Mouse (Mus musculus) heart, embryonic 11.5 days (tissue): ENCODE data around the gene Runx2. TPM values are rescaled to one million over a fixed set of nuclear protein-coding genes. Genes with fewer than 3 reads are reported as not detected.

ENCODE experiments used
- ATAC-seq: fragments of 200-750 bp; cut with Nextera tagmentation; replicated peaks from 2 replicates; pipeline ENCODE4 v1.8.0; 2017; ENCODE audit warnings: moderate library complexity; ENCODE audit not compliant: insufficient number of reproducible peaks, low FRiP score, low TSS enrichment
- H3K27ac ChIP-seq: fragments of 300-500 bp; sonication (generic); 2 replicates; pipeline ENCODE4 v1.5.1; 2014; ENCODE audit warnings: mild to moderate bottlenecking, low read depth, low read length
- H3K27me3 ChIP-seq: fragments of 300-500 bp; sonication (generic); 2 replicates; pipeline ENCODE4 v1.6.1; 2014; ENCODE audit warnings: mild to moderate bottlenecking, low read length, mixed read lengths; ENCODE audit not compliant: control insufficient read depth, insufficient read depth
- H3K36me3 ChIP-seq: fragments of 300-500 bp; sonication (generic); 2 replicates; pipeline ENCODE4 v1.6.1; 2014; ENCODE audit warnings: mild to moderate bottlenecking, low read length, moderate library complexity, mixed read lengths; ENCODE audit not compliant: control insufficient read depth, insufficient read depth
- H3K4me1 ChIP-seq: fragments of 300-500 bp; sonication (generic); 2 replicates; pipeline ENCODE4 v1.6.1; 2014; ENCODE audit warnings: low read length; ENCODE audit not compliant: control insufficient read depth, insufficient read depth
- H3K4me2 ChIP-seq: fragments of 300-500 bp; sonication (generic); 2 replicates; pipeline ENCODE4 v1.6.1; 2014; ENCODE audit warnings: mild to moderate bottlenecking, moderate library complexity
- H3K4me3 ChIP-seq: fragments of 300-500 bp; sonication (generic); 2 replicates; pipeline ENCODE4 v1.5.1; 2014; ENCODE audit warnings: low read depth, low read length
- H3K9ac ChIP-seq: fragments of 300-500 bp; sonication (generic); 2 replicates; pipeline ENCODE4 v1.6.1; 2014; ENCODE audit warnings: mild to moderate bottlenecking, low read depth, low read length, moderate library complexity
- H3K9me3 ChIP-seq: fragments of 300-500 bp; sonication (generic); replicated peaks from 2 replicates; pipeline ENCODE4 v1.6.1; 2016; ENCODE audit warnings: low read length; ENCODE audit not compliant: control insufficient read depth
- WGBS: fragments of 180-500 bp; shearing (Covaris S2); extraction: QIAGEN DNeasy Blood & Tissue Kit; methylation state at CpG from one replicate; pipeline ENCODE4 v1.1.7; 2014; ENCODE audit not compliant: insufficient replicate concordance; 5-methylcytosine and 5-hydroxymethylcytosine counted together
- polyA plus RNA-seq: library from polyadenylated mRNA; unstranded; fragments of >200 nt; fragmentation: Nextera tagmentation; extraction: Ambion mirVana; gene quantifications from 2 replicates; pipeline ENCODE4 v1.2.1, GENCODE M21; 2014

Runx2 gene
- polyA plus RNA-seq, 1 experiment from 2014 or later, result 0.62 TPM

GRCm38 (mm10) chr17:44733544-44734310 is 80.9 kb downstream of the Runx2 start:
- 2% methylated on average over 23 of the region's 23 CpGs for WGBS
- peak overlapping the region; percentile 68 for H3K4me3 ChIP-seq
- peaks cover 15% of the 10 kb centered on the region for H3K4me1 ChIP-seq
- H3K9ac ChIP-seq, result no peak overlapping the region
- peaks cover 60% of the 10 kb centered on the region for H3K27me3 ChIP-seq
- H3K9me3 ChIP-seq, result no peaks in the 10 kb centered on the region
- H3K27ac ChIP-seq, result no peak overlapping the region
- H3K36me3 ChIP-seq, result no peaks in the 10 kb centered on the region
- ATAC-seq, result no peak
- H3K4me2 ChIP-seq, result peak overlapping the region; percentile 97

- no peak overlapping the region for H3K9ac ChIP-seq
- H3K4me1 ChIP-seq, result no peaks in the 10 kb centered on the region
- ATAC-seq, result no peak
- no peaks in the 10 kb centered on the region for H3K36me3 ChIP-seq
- peaks cover 12% of the 10 kb centered on the region for H3K27me3 ChIP-seq
- 47% methylated on average over 2 of the region's 2 CpGs for WGBS
- no peak overlapping the region for H3K4me3 ChIP-seq
- no peaks in the 10 kb centered on the region for H3K9me3 ChIP-seq
- H3K27ac ChIP-seq, result no peak overlapping the region
- no peak overlapping the region for H3K4me2 ChIP-seq
Observed at GRCm38 (mm10) chr17:44728464-44728863, 86.1 kb downstream of the Runx2 start.

- H3K27ac ChIP-seq, result no peak overlapping the region
- ATAC-seq, result no peak
- H3K4me1 ChIP-seq, result no peaks in the 10 kb centered on the region
- no peak overlapping the region for H3K4me3 ChIP-seq
- H3K9me3 ChIP-seq, result no peaks in the 10 kb centered on the region
- H3K36me3 ChIP-seq, result no peaks in the 10 kb centered on the region
- H3K9ac ChIP-seq, result no peak overlapping the region
- peaks cover 6% of the 10 kb centered on the region for H3K27me3 ChIP-seq
- no peak overlapping the region for H3K4me2 ChIP-seq
Observed at GRCm38 (mm10) chr17:44727675-44728074, 86.9 kb downstream of the Runx2 start.

- H3K9ac ChIP-seq, result no peak overlapping the region
- no peaks in the 10 kb centered on the region for H3K27me3 ChIP-seq
- no peaks in the 10 kb centered on the region for H3K9me3 ChIP-seq
- no peak for ATAC-seq
- WGBS, result 72% methylated on average over 16 of the region's 16 CpGs
- H3K4me2 ChIP-seq, result no peak overlapping the region
- H3K4me1 ChIP-seq, result no peaks in the 10 kb centered on the region
- no peak overlapping the region for H3K4me3 ChIP-seq
- H3K27ac ChIP-seq, result no peak overlapping the region
- no peaks in the 10 kb centered on the region for H3K36me3 ChIP-seq
Observed at GRCm38 (mm10) chr17:44724805-44725480, 89.7 kb downstream of the Runx2 start.

DNA sequence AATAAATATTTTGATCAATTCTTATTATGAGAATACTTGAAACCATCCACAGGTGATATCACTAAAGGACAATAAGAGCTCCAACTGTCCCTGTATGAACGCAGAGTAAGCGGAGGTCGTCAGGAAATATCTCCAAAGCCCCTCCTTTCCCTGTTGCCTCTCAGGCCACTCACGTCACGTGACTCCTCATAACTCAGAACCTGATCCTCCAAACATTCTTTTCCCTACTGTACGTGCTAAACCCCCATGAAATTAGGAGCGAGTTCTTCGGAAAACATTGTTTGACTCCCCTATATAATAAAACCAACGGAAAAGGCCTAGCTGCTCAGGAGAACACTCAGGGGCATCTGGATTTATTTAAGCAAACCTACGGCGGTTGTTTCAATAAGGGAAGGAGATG is 90.3 kb downstream of the Runx2 start:
- Histone ChIP-seq H3K9ac (no peak overlapping the region), H3K9me3 (no peaks in the 10 kb centered on the region), H3K27me3 (no peaks in the 10 kb centered on the region), H3K27ac (no peak overlapping the region), H3K4me1 (no peaks in the 10 kb centered on the region), H3K36me3 (no peaks in the 10 kb centered on the region), H3K4me3 (no peak overlapping the region), H3K4me2 (no peak overlapping the region)
- 74% methylated on average over 11 of the region's 11 CpGs for WGBS
- ATAC-seq, result no peak

DNA sequence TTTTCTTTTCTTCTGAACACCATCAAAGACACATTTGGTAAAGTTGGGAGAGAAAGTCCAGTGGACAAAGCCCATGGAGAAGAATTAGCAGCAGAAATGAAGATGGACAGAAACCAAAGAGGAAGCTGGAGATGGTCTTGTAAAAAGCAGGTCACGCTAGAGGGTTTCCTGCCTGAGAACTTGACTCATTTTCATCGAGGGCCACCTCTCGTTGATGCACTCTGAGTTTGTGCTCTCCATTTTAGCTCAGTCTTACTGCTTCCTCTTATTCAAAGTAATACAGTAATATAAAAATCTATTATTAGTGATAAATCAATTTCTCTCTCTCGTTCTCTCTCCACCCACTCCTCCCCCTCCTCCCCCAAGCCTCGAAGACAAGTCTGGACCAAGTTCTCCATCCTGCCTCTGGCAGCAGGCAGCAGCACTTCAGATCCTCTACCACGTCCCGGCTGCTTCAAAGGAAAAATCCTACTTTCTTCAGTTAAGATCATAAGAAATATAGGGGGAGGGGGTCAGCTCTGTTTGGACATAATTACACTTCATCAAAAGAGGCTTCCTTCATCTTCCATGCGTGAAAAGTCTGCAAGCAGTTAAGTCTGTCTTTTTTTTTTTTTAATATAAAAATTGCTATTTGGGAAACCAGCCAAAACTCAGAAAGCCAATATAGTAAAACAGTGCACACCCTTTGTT is 92.3 kb downstream of the Runx2 start:
- Histone ChIP-seq H3K27ac (no peak overlapping the region), H3K4me3 (no peak overlapping the region), H3K4me1 (peaks cover 6% of the 10 kb centered on the region; the same call in 1 of the 2 replicates), H3K27me3 (no peaks in the 10 kb centered on the region), H3K36me3 (no peaks in the 10 kb centered on the region), H3K4me2 (no peak overlapping the region), H3K9me3 (no peaks in the 10 kb centered on the region), H3K9ac (no peak overlapping the region)
- 63% methylated on average over 8 of the region's 8 CpGs for whole genome bisulfite sequencing
- no peak for ATAC-seq

- Histone ChIP-seq H3K9ac (no peak overlapping the region), H3K4me1 (peaks cover 6% of the 10 kb centered on the region; the same call in 1 of the 2 replicates), H3K9me3 (no peaks in the 10 kb centered on the region), H3K27ac (no peak overlapping the region), H3K36me3 (no peaks in the 10 kb centered on the region), H3K4me2 (no peak overlapping the region), H3K27me3 (no peaks in the 10 kb centered on the region), H3K4me3 (no peak overlapping the region)
- no peak for ATAC-seq
- WGBS, result 42% methylated on average over 6 of the region's 6 CpGs
Observed at GRCm38 (mm10) chr17:44718591-44718990, 96.0 kb downstream of the Runx2 start.

DNA sequence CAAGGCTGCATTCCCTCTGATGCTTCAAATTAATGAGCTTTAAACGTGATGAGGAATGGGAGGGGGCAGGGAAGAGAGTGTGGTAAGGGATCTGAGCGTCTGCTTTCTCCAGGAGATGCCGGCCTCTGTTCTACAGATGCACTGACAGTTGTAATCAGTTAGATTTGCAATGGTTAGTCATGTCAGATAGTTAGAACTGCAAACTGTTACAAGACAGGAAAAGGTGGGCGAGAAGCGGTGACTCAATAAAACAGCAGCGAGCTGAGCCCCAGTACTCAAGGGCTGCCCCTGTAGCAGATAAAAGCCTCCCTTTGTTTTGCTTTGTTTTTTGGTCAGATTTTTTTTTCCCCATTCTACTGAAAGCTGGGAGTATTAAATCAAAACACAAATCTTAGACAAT is 96.6 kb downstream of the Runx2 start:
- no peaks in the 10 kb centered on the region for H3K9me3 ChIP-seq
- no peak overlapping the region for H3K27ac ChIP-seq
- no peak overlapping the region for H3K4me3 ChIP-seq
- ATAC-seq, result no peak
- no peaks in the 10 kb centered on the region for H3K36me3 ChIP-seq
- peaks cover 6% of the 10 kb centered on the region; the same call in 1 of the 2 replicates for H3K4me1 ChIP-seq
- H3K9ac ChIP-seq, result no peak overlapping the region
- H3K4me2 ChIP-seq, result no peak overlapping the region
- WGBS, result 21% methylated on average over 6 of the region's 6 CpGs
- H3K27me3 ChIP-seq, result no peaks in the 10 kb centered on the region
